Mouse (Mus musculus) thymus, adult 2 months (tissue): Measurements from ENCODE around the gene Hcrtr1. TPM values are rescaled to one million over a fixed set of nuclear protein-coding genes. Genes with fewer than 3 reads are reported as not detected.

Experiments
- DNase-seq: peaks from one replicate; pipeline ENCODE4 v3.0.0; 2021
- H3K27ac ChIP-seq: fragments of 200-500 bp; 2 replicates; pipeline ENCODE4 v1.5.1; 2012; ENCODE audit warnings: low read length, control low read depth; ENCODE audit not compliant: control insufficient read depth, insufficient read depth
- H3K27me3 ChIP-seq: fragments of 200-500 bp; 2 replicates; pipeline ENCODE4 v1.6.1; 2012; ENCODE audit warnings: mild to moderate bottlenecking, low read length, moderate library complexity, mixed read lengths; ENCODE audit not compliant: control insufficient read depth, insufficient read depth
- H3K36me3 ChIP-seq: fragments of 200-500 bp; 2 replicates; pipeline ENCODE4 v1.6.1; 2012; ENCODE audit warnings: mild to moderate bottlenecking, low read length, moderate library complexity; ENCODE audit not compliant: control insufficient read depth, insufficient read depth
- H3K4me1 ChIP-seq: fragments of 200-500 bp; replicated peaks from 2 replicates; pipeline ENCODE4 v1.6.1; 2012; ENCODE audit warnings: low read length; ENCODE audit not compliant: control insufficient read depth, insufficient read depth
- H3K4me3 ChIP-seq: fragments of 200-500 bp; 2 replicates; pipeline ENCODE4 v1.5.1; 2012; ENCODE audit warnings: mild to moderate bottlenecking, low read length, control low read depth, moderate library complexity; ENCODE audit not compliant: control insufficient read depth, insufficient read depth
- CTCF ChIP-seq: fragments of 200-500 bp; IDR thresholded peaks from 2 replicates; pipeline ENCODE4 v1.5.1; 2012; ENCODE audit warnings: mild to moderate bottlenecking, control low read depth, low read length, moderate library complexity, borderline replicate concordance; ENCODE audit not compliant: control insufficient read depth, poor library complexity, insufficient read depth; ENCODE audit errors: extremely low read depth
- POLR2A ChIP-seq: fragments of 200-500 bp; IDR thresholded peaks from 2 replicates; pipeline ENCODE4 v1.6.1; 2012; ENCODE audit warnings: mild to moderate bottlenecking, low read length, control low read depth, moderate library complexity; ENCODE audit not compliant: control insufficient read depth, poor library complexity, insufficient read depth; ENCODE audit errors: extremely low read depth
- WGBS: fragments of 180-500 bp; shearing (Covaris S2); methylation state at CpG from one replicate; pipeline ENCODE4 v1.1.7; 2018; 5-methylcytosine and 5-hydroxymethylcytosine counted together
- polyA plus RNA-seq: library from polyadenylated mRNA; depleted of rRNA; stranded (reverse); fragments of >200 nt; gene quantifications from 2 replicates; pipeline ENCODE4 v1.2.3, GENCODE M21; 2012

Gene Hcrtr1
- polyA plus RNA-seq, 1 experiment = 0.30 TPM

- Histone ChIP-seq H3K27me3 (no peaks in the 10 kb centered on the region; the same call in 1 of the 2 replicates), H3K36me3 (no peaks in the 10 kb centered on the region), H3K27ac (no peak overlapping the region), H3K4me3 (no peak overlapping the region), H3K4me1 (no peaks in the 10 kb centered on the region)
- WGBS = 42% methylated on average over 16 of the region's 16 CpGs
- TF ChIP-seq CTCF = no peak
- no peak for TF ChIP-seq POLR2A
- no peak for DNase-seq
Observed at GRCm38 (mm10) chr4:130168280-130169183, 29.4 kb upstream of the Hcrtr1 start.

GRCm38 (mm10) chr4:130167814-130168213 is 28.7 kb upstream of the Hcrtr1 start:
- H3K4me1 ChIP-seq = no peaks in the 10 kb centered on the region
- no peak for TF ChIP-seq CTCF
- no peak for TF ChIP-seq POLR2A
- 35% methylated on average over 9 of the region's 9 CpGs for WGBS
- DNase-seq = no peak
- H3K27ac ChIP-seq = no peak overlapping the region
- H3K36me3 ChIP-seq = no peaks in the 10 kb centered on the region
- H3K4me3 ChIP-seq = no peak overlapping the region
- no peaks in the 10 kb centered on the region; the same call in 1 of the 2 replicates for H3K27me3 ChIP-seq

- no peaks in the 10 kb centered on the region for H3K4me1 ChIP-seq
Observed at GRCm38 (mm10) chr4:130167321-130167720, 28.2 kb upstream of the Hcrtr1 start.

GRCm38 (mm10) chr4:130166592-130166991 is 27.4 kb upstream of the Hcrtr1 start:
- Histone ChIP-seq H3K27ac (no peak overlapping the region), H3K36me3 (no peaks in the 10 kb centered on the region), H3K4me1 (no peaks in the 10 kb centered on the region), H3K4me3 (no peak overlapping the region), H3K27me3 (no peaks in the 10 kb centered on the region; the same call in 1 of the 2 replicates)
- 93% methylated on average over 8 of the region's 8 CpGs for WGBS
- TF ChIP-seq POLR2A = no peak
- no peak for TF ChIP-seq CTCF
- DNase-seq = no peak

More at GRCm38 (mm10) chr4:130167321-130167720, 28.2 kb upstream of the Hcrtr1 start:
- Histone ChIP-seq H3K36me3 (no peaks in the 10 kb centered on the region), H3K27ac (no peak overlapping the region), H3K4me3 (no peak overlapping the region), H3K27me3 (no peaks in the 10 kb centered on the region; the same call in 1 of the 2 replicates)
- 74% methylated on average over 22 of the region's 22 CpGs for WGBS
- TF ChIP-seq POLR2A (no peak), CTCF (no peak)
- DNase-seq = no peak

- WGBS = 91% methylated on average over 18 of the region's 18 CpGs
- DNase-seq = no peak
- H3K4me1 ChIP-seq = no peaks in the 10 kb centered on the region
- H3K4me3 ChIP-seq = no peak overlapping the region
- no peak overlapping the region for H3K27ac ChIP-seq
- no peaks in the 10 kb centered on the region; the same call in 1 of the 2 replicates for H3K27me3 ChIP-seq
- no peak for TF ChIP-seq POLR2A
- TF ChIP-seq CTCF = no peak
- H3K36me3 ChIP-seq = no peaks in the 10 kb centered on the region
Observed at GRCm38 (mm10) chr4:130166061-130166460, 26.9 kb upstream of the Hcrtr1 start.

GRCm38 (mm10) chr4:130164121-130164520 is 25.0 kb upstream of the Hcrtr1 start:
- Histone ChIP-seq H3K27me3 (no peaks in the 10 kb centered on the region; the same call in 1 of the 2 replicates), H3K27ac (no peak overlapping the region), H3K4me3 (no peak overlapping the region), H3K4me1 (no peaks in the 10 kb centered on the region), H3K36me3 (no peaks in the 10 kb centered on the region)
- DNase-seq = no peak
- WGBS = 96% methylated on average over 6 of the region's 6 CpGs
- no peak for TF ChIP-seq POLR2A
- no peak for TF ChIP-seq CTCF

GRCm38 (mm10) chr4:130163391-130163861 is 24.3 kb upstream of the Hcrtr1 start:
- Histone ChIP-seq H3K36me3 (no peaks in the 10 kb centered on the region), H3K4me3 (no peak overlapping the region), H3K4me1 (no peaks in the 10 kb centered on the region), H3K27me3 (no peaks in the 10 kb centered on the region; the same call in 1 of the 2 replicates), H3K27ac (no peak overlapping the region; the same call in 1 of the 2 replicates)
- WGBS = 15% methylated on average over 20 of the region's 20 CpGs
- TF ChIP-seq CTCF = no peak
- no peak for TF ChIP-seq POLR2A
- DNase-seq = no peak
